Mouse (Mus musculus): ENCODE data around the gene Mfsd14a.
"Not testable (repeated sequence)": the region's sequence is repeated elsewhere in the genome, so short reads cannot be mapped to it uniquely, and the experiment has no call there.

The Mfsd14a gene

GRCm38 (mm10) chr3:116662463-116662863 lies at the start of gene Mfsd14a:
Gene Mfsd14a, minus strand, starts transcription at chr3:116662677.
- DNase-seq (ENCODE audit: low spot score in 2 of 2), result peak; percentile 98 to 99

GRCm38 (mm10) chr3:116711624-116712435 lies 49.4 kb upstream of the Mfsd14a start:
- DNase-seq (ENCODE audit: low spot score in 2 of 2), result peak; percentile 57 to 69

- no peak for DNase-seq (ENCODE audit: low spot score in 2 of 2)
Measured at GRCm38 (mm10) chr3:116710941-116711340, 48.5 kb upstream of the Mfsd14a start.

- no peak for DNase-seq (ENCODE audit: low spot score in 2 of 2)
Measured at GRCm38 (mm10) chr3:116705637-116706204, 43.2 kb upstream of the Mfsd14a start.

GRCm38 (mm10) chr3:116703835-116704234 lies 41.4 kb upstream of the Mfsd14a start:
- DNase-seq (ENCODE audit: low spot score in 2 of 2), result no peak

- no peak for DNase-seq (ENCODE audit: low spot score in 2 of 2)
Measured at GRCm38 (mm10) chr3:116702647-116703272, 40.3 kb upstream of the Mfsd14a start.

GRCm38 (mm10) chr3:116701601-116702000 lies 39.1 kb upstream of the Mfsd14a start:
- no peak for DNase-seq (ENCODE audit: low spot score in 2 of 2)

GRCm38 (mm10) chr3:116698786-116699185 lies 36.3 kb upstream of the Mfsd14a start:
- DNase-seq (ENCODE audit: low spot score in 2 of 2), result no peak

- DNase-seq (ENCODE audit: low spot score in 2 of 2), result no peak
Measured at GRCm38 (mm10) chr3:116695666-116695985, 33.1 kb upstream of the Mfsd14a start.

- no peak for DNase-seq (ENCODE audit: low spot score in 2 of 2)
Measured at GRCm38 (mm10) chr3:116694955-116695665, 32.6 kb upstream of the Mfsd14a start.

- DNase-seq (ENCODE audit: low spot score in 2 of 2), result no peak
Measured at GRCm38 (mm10) chr3:116694312-116694711, 31.8 kb upstream of the Mfsd14a start.

GRCm38 (mm10) chr3:116681160-116681559 lies 18.7 kb upstream of the Mfsd14a start, which contains the start of gene Gm43191:
Gene Gm43191, minus strand, starts transcription at chr3:116681260.
- DNase-seq (ENCODE audit: low spot score in 2 of 2), result no peak

- not testable (repeated sequence) for DNase-seq (ENCODE audit: low spot score in 2 of 2)
Measured at GRCm38 (mm10) chr3:116664281-116664680, 1.8 kb upstream of the Mfsd14a start.

GRCm38 (mm10) chr3:116661870-116662414 lies 535 bp downstream of the Mfsd14a start:
- DNase-seq (ENCODE audit: low spot score in 2 of 2), result no peak

- DNase-seq (ENCODE audit: low spot score in 2 of 2), result no peak
Measured at GRCm38 (mm10) chr3:116661288-116661869, 1.1 kb downstream of the Mfsd14a start.

GRCm38 (mm10) chr3:116659856-116660430 lies 2.5 kb downstream of the Mfsd14a start:
- no peak for DNase-seq (ENCODE audit: low spot score in 2 of 2)

GRCm38 (mm10) chr3:116658928-116659565 lies 3.4 kb downstream of the Mfsd14a start:
- no peak for DNase-seq (ENCODE audit: low spot score in 2 of 2)

GRCm38 (mm10) chr3:116656184-116656965 lies 6.1 kb downstream of the Mfsd14a start:
- no peak for DNase-seq (ENCODE audit: low spot score in 2 of 2)

- DNase-seq (ENCODE audit: low spot score in 2 of 2), result not testable (repeated sequence)
Measured at GRCm38 (mm10) chr3:116654051-116654450, 8.4 kb downstream of the Mfsd14a start.

All from natural killer cell, adult 2 months (primary cell).